Mouse (Mus musculus): Measurements from ENCODE around the gene Il1r1.

DNA sequence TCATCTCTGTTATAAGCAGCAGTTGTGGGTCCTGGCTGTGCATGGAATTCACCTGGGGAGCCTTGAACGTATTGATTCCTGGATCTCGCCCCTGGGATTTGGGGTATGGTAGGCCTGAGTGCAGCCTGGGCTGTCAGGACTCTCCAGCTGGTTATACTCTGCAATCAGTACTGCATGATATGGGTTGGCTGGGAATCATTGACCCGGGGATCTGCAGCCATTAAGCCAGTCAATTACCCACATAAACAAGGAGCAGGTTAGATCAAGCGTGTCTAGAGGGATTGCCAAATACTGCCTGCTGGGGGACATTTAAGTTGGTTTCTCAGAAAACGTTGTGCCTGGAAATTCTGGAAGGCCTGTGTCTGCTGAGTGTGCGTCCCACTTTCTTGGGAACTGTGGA, 11.8 kb downstream of the Il1r1 start:
- TF ChIP-seq POLR2A (IDR thresholded peaks at IDR 0.05; ENCODE audit: borderline replicate concordance, low read depth, low read length) (no peak), CTCF (IDR thresholded peaks at IDR 0.05; ENCODE audit: low read depth, low read length) (no peak)

Measured in bone marrow macrophage, adult 2 months (primary cell).